ENCODE assay signal across 9 mouse cellular contexts in genomic region chr8:88451658-88452500, GRCm38 (mm10).
DNase-seq lines count a peak whose midpoint lies in the region; ATAC-seq lines count a peak whose summit lies in the region.
"Had no signal": no experiment of that assay in that cellular context is flagged by ENCODE, and none has a peak within 500 bp of the region (broad histone marks: within the 10 kb centered on the region; RNA-seq: fewer than 3 reads in every experiment).

No protein-coding gene starts in this region.

- H3K27me3 ChIP-seq in intestine, embryonic 16.5 days (replicated peaks; ENCODE audit: control insufficient read depth, insufficient read depth, low read length): peaks cover 52% of the 10 kb centered on the region

- no peaks in the 10 kb centered on the region for H3K36me3 ChIP-seq in intestine, embryonic 16.5 days (ENCODE audit: control insufficient read depth, insufficient read depth, low read length)

- no peaks in the 10 kb centered on the region for H3K9me3 ChIP-seq in intestine, embryonic 16.5 days (ENCODE audit: control insufficient read depth, low read length)

- H3K4me3 ChIP-seq in intestine, embryonic 16.5 days (ENCODE audit: low read length): no peak overlapping the region; the same call in 1 of the 2 replicates
- H3K4me3 ChIP-seq: myocyte had no signal

- no peak for ATAC-seq in intestine, embryonic 16.5 days

- H3K4me2 ChIP-seq in intestine, embryonic 16.5 days (ENCODE audit: low read depth, low read length): peak overlapping the region; percentile 30

- peaks cover 20% of the 10 kb centered on the region for H3K4me1 ChIP-seq in intestine, embryonic 16.5 days (ENCODE audit: control insufficient read depth, insufficient read depth, low read length)

- H3K27ac ChIP-seq in intestine, embryonic 16.5 days (ENCODE audit: low read length): no peak overlapping the region

- 0 out of 2 replicates have a peak overlapping the region, but pooled peaks have one; percentile 10 for H3K9ac ChIP-seq in intestine, embryonic 16.5 days (ENCODE audit: low read depth, low read length)

- WGBS in intestine, embryonic 16.5 days: 30% methylated on average over 17 of the region's 17 CpGs

- DNase-seq in cerebellum, adult 9-11 months: peak; percentile 24
- DNase-seq in cerebellum, postnatal 36 days: no peak
- DNase-seq in ZHBTc4 (ENCODE audit: low read depth, low spot score): peak; percentile 33
- peak; percentile 80 for DNase-seq in lung, postnatal 36 days
- DNase-seq in adrenal gland, postnatal 25 days: no peak
- no peak for DNase-seq in frontal cortex, postnatal 14 days (ENCODE audit: low spot score in 2 of 2)
- DNase-seq in urinary bladder, postnatal 4 days (ENCODE audit: low spot score in 2 of 2): no peak

Comparison
In these comparisons a context has a peak if more than half of its experiments do, and no peak if none do; other contexts are left out.
1. DNase-seq: peak in cerebellum, adult 9-11 months (single experiment), ZHBTc4 (single experiment) and lung, postnatal 36 days (single experiment); none in cerebellum, postnatal 36 days (0 of 2), adrenal gland, postnatal 25 days (single experiment), frontal cortex, postnatal 14 days (0 of 2) and urinary bladder, postnatal 4 days (0 of 2).